Mouse (Mus musculus) heart, postnatal 0 days (tissue): ENCODE measurements at regions not wholly inside any gene's neighbourhood (a gene's known extent, or its start where the extent isn't known, plus 50 kb on each side); places are given as distances from the start of the nearest gene placed in this dataset.

ENCODE experiments used
- CTCF ChIP-seq: IDR thresholded peaks from 2 replicates; pipeline ENCODE4 v1.5.1; 2016; ENCODE audit warnings: antibody characterized with exemption, control low read depth, low read depth
- EP300 ChIP-seq: IDR thresholded peaks from 2 replicates; pipeline ENCODE4 v1.6.1; 2016; ENCODE audit warnings: antibody characterized with exemption, low read depth

DNA sequence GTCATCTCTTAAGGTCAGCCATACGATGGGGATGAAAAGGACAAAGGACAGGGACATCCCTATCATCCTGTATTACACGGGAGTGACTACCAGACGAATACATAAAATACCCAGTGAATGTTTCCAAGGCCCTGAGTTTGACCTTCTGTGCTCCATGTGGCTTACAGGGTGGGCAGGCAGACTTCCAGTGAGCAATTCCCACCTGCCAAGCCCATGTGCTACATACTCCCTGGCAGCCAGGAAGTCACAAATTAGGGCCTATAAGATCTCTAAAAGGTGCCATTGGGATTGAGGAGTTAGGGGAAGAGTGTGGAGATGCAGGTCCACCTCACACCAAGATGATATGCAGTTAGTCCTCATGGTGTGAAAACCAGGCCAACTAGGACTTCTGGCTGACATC lies 233.1 kb upstream of the Kazn start:
- TF ChIP-seq CTCF (no peak), EP300 (no peak)
